Mouse (Mus musculus) layer of hippocampus, postnatal 10 days (tissue): ENCODE results near the gene Kcnk10. TPM values are rescaled to one million over a fixed set of nuclear protein-coding genes. Genes with fewer than 3 reads are reported as not detected.

Experiments
- DNase-seq, 2 experiments: peaks; one replicate each; pipeline ENCODE4 v3.0.0; 2021; ENCODE audit warnings: low spot score in 2 of 2
- total RNA-seq, 2 experiments: library from RNA; stranded (reverse); gene quantifications; 2 replicates each; pipeline ENCODE4 v1.2.3; 2021

The Kcnk10 gene
- total RNA-seq, 2 experiments from 2014 or later: 49.7 to 49.9 TPM

- peak; percentile 74 to 81 for DNase-seq
These were observed 4.5 kb downstream of the Kcnk10 start for GRCm38 (mm10) chr12:98573317-98574270.

- DNase-seq: no peak
These were observed 6.0 kb downstream of the Kcnk10 start for GRCm38 (mm10) chr12:98571896-98572680.

GRCm38 (mm10) chr12:98569380-98569779, 8.7 kb downstream of the Kcnk10 start:
- DNase-seq: no peak

- DNase-seq: no peak
These were observed 10.2 kb downstream of the Kcnk10 start for GRCm38 (mm10) chr12:98567877-98568276.

- DNase-seq: no peak
These were observed 13.7 kb downstream of the Kcnk10 start for GRCm38 (mm10) chr12:98564383-98564782.

- no peak for DNase-seq
These were observed 14.8 kb downstream of the Kcnk10 start for GRCm38 (mm10) chr12:98563261-98563660.

- no peak for DNase-seq
These were observed 15.7 kb downstream of the Kcnk10 start for GRCm38 (mm10) chr12:98562341-98562977.

- no peak for DNase-seq
These were observed 18.1 kb downstream of the Kcnk10 start for GRCm38 (mm10) chr12:98560038-98560437.

- no peak for DNase-seq
These were observed 21.0 kb downstream of the Kcnk10 start for GRCm38 (mm10) chr12:98557013-98557677.

- DNase-seq: no peak
These were observed 28.1 kb downstream of the Kcnk10 start for GRCm38 (mm10) chr12:98549981-98550380.

GRCm38 (mm10) chr12:98548141-98548540, 30.0 kb downstream of the Kcnk10 start:
- no peak for DNase-seq

GRCm38 (mm10) chr12:98545875-98546274, 32.2 kb downstream of the Kcnk10 start:
- no peak for DNase-seq

- DNase-seq: peak in 1 of 2 experiments; percentile 55
These were observed 32.9 kb downstream of the Kcnk10 start for GRCm38 (mm10) chr12:98545251-98545560.

- no peak for DNase-seq
These were observed 33.4 kb downstream of the Kcnk10 start for GRCm38 (mm10) chr12:98544545-98545250.

- no peak for DNase-seq
These were observed 41.4 kb downstream of the Kcnk10 start for GRCm38 (mm10) chr12:98536760-98537159.

GRCm38 (mm10) chr12:98536036-98536435, 42.1 kb downstream of the Kcnk10 start:
- no peak for DNase-seq

GRCm38 (mm10) chr12:98535494-98535901, 42.6 kb downstream of the Kcnk10 start:
- DNase-seq: no peak

- DNase-seq: no peak
These were observed 49.5 kb downstream of the Kcnk10 start for GRCm38 (mm10) chr12:98528635-98529034.

GRCm38 (mm10) chr12:98525361-98525760, 52.7 kb downstream of the Kcnk10 start:
- no peak for DNase-seq
